Mouse (Mus musculus) spleen, embryonic (tissue): ENCODE measurements at regions not wholly inside any gene's neighbourhood (a gene's known extent, or its start where the extent isn't known, plus 50 kb on each side); places are given as distances from the start of the nearest gene placed in this dataset.
"Not testable (repeated sequence)": the region's sequence is repeated elsewhere in the genome, so short reads cannot be mapped to it uniquely, and the experiment has no call there.

Experiments used
- CTCF ChIA-PET: fragments of 350-600 bp; sonication (Branson Sonifier 250); formaldehyde crosslinking; loops from one replicate; lab custom pipeline; 2022; lab: Charles Lee

- CTCF ChIA-PET: no interaction called here
Measured at GRCm38 (mm10) chr5:40177982-40178748, 422.9 kb upstream of the Hs3st1 start.

GRCm38 (mm10) chr5:40136740-40137285 lies 381.5 kb upstream of the Hs3st1 start:
- CTCF ChIA-PET: no interaction called here

DNA sequence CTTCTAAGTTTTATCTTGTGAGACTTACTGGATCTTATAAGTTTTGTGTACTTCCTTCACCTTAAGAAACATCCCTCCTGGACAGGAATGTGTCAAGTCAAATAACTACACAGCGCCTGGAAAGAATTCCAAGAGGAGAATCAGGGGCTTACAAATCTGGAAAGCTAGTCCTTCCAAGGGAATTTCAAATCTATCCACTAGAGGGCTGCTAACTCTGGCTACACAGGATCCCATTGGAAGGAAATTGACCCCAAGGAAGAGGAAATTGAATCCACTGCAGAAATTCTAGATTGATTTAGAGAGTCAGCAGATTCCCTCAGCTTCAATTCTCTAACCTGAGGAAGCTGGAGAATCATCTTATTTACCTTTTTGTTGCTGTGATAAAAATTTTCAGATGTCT lies 369.1 kb upstream of the Hs3st1 start:
- CTCF ChIA-PET: no interaction called here

DNA sequence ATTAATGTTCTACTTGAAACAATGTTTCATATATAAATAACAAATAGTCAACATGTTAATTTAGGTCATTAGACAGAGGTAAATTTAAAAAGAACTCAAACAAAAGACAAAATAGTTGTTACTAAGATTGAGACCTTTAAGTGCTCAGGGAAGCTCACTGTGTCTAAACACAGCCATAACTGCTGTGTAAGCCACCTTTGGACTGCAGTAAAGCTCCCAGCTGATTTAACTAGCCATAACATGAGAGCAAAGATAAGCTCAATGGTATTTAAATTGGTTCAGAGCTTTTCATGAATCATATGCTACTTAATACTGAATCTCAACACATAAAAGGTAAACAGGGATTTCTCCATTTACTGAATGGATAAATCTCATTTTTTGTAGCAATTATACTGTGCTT lies 361.6 kb upstream of the Hs3st1 start:
- CTCF ChIA-PET: no interaction called here

DNA sequence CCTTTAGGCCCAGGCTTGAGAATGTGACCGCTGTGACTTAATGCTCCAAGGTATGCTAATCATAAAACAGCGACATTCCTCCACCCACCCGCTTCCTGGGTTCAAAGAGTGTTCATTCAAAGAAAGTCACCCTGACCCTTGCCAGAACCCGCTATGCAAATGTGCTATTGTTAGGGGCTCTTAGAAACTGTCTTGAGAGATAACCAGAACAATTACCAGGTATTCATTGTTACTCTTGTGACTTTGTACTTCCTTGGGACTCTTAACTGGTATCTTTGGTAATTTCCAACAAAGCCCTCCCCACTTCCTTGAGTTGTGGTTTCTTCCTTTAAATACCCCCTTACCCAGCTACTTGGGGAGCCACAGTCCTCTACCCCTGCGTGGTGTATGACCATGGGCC lies 334.3 kb upstream of the Hs3st1 start:
- CTCF ChIA-PET: not testable (repeated sequence)

GRCm38 (mm10) chr5:40045288-40045687 lies 290.0 kb upstream of the Hs3st1 start:
- CTCF ChIA-PET: no interaction called here

- CTCF ChIA-PET: no interaction called here
Measured at GRCm38 (mm10) chr5:40034452-40034851, 279.2 kb upstream of the Hs3st1 start.

DNA sequence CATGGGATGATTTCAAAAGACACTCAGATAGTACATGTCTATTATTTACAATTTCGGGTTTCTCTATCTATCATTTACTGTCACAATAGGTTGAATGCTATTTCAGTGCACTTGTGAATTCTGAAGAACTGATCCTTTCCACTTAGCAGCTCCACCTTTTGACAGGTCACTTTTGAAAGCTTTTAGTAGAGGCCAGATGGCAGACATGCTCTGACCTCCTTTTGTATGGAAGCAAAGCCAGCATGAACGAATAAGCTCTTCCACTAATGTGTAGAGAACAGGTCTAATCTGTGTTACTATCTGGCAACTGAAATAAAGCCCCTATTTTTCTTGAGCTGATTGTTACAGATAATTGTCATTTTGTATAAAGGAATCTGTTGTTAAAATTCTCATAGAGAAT lies 278.4 kb upstream of the Hs3st1 start:
- CTCF ChIA-PET: no interaction called here

DNA sequence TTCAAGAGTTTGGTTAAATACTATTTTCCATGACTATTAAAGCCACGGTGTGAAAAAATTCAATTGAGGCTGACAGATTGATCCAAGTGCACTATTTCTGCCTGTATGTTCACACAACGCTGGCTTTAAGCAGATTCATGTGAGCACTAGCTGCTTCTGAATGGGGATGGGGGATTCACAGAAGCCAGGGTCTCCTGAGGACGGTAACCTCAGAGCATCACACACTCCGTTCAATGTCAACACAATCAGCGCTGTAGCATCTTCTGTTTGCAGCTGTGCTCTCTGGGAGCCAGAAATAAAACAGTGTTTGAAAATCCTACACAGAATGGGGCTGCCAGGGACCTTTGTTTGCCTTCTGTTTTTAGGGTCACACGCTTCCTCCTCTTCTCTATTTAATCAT lies 275.0 kb upstream of the Hs3st1 start:
- CTCF ChIA-PET: no interaction called here

DNA sequence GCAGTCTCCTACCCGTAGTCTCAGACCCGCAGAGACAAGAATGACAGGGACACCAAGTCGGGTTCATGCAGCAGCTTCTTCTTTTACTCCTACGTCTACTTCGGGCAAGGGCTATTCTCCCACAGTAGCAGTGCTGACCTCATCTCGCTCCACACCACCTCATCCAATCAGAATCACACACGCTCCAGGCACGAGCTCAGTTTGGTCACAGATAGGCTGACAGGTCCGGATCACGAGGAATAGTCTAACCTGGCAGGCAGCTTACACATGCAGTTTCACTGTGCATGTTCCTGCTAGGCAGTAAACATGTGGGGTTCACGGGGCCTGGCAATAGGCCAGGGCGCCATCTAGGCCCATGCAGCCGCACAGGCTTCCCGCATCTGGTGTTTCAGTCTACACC lies 260.7 kb upstream of the Hs3st1 start:
- CTCF ChIA-PET: no interaction called here

GRCm38 (mm10) chr5:39988039-39988438 lies 232.8 kb upstream of the Hs3st1 start:
- CTCF ChIA-PET: no interaction called here

GRCm38 (mm10) chr5:39964371-39964770 lies 209.1 kb upstream of the Hs3st1 start:
- CTCF ChIA-PET: no interaction called here

GRCm38 (mm10) chr5:39960981-39961380 lies 205.7 kb upstream of the Hs3st1 start:
- CTCF ChIA-PET: no interaction called here

GRCm38 (mm10) chr5:39935564-39935963 lies 180.3 kb upstream of the Hs3st1 start:
- CTCF ChIA-PET: no interaction called here

- CTCF ChIA-PET: no interaction called here
Measured at GRCm38 (mm10) chr5:39931890-39932289, 176.6 kb upstream of the Hs3st1 start.

GRCm38 (mm10) chr5:39909369-39909768 lies 154.1 kb upstream of the Hs3st1 start:
- CTCF ChIA-PET: no interaction called here

GRCm38 (mm10) chr5:39871723-39872085 lies 116.4 kb upstream of the Hs3st1 start:
- CTCF ChIA-PET: no interaction called here

DNA sequence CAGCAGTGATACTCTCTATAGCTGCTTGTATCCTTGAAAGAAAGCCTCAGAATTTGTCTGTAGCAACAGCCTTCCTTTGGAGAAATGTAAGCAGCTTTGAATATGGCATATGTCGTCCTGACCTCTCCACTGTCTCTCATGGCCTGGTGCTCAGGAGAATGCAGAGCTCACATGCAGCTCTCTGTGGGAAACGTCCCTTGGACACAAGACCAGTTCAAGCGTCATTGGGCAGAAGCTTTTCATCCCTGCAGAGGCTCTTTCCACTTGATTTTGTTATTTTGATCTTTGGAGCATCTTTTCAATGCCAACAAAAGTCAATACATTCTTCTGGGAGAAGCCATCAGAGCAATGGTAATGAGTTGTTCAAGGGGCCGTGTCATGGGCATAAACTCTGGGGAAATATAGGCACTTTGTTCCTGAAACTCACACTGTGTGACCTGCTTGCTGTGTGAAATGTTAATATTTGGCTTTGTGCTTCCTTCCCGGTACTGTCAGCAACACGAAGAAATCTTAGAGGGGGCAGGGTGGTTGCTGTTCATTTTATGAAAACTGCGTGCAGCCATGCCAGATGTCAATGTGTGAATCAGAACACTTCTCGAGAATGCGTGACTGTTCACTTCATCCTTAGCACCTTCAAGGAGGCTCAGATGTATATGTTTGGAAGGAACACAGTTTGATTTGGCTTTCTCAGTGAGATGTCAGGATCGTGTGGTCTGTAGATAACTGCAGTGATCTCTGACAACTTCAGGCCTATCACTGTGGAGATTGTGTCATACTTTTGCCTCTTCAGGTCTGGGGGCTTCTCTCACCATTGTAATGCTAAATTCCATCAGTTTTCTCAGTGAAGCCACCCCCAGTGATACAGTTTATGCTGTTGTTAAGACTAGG lies 115.8 kb upstream of the Hs3st1 start:
- CTCF ChIA-PET: no interaction called here

DNA sequence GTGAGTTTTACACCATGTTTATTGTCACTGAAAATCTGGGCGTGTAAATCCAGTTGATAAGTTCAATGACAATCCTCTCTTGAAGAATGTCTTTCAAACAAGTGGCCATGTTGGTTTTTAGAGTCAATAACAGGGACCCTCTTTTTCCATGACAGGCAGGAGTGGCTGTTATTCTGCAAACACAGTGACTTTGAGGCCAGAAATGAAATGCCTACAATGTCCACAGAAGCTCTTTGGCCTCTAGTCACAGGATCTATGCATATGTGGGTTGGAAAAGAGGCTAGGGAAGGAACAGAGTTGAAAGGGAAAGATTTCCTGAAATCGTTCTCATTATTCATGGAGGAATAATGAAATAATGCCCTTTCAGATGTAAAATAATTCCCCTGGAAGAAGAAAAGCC lies 101.9 kb upstream of the Hs3st1 start:
- CTCF ChIA-PET: no interaction called here

- CTCF ChIA-PET: no interaction called here
Measured at GRCm38 (mm10) chr5:39856616-39857156, 101.4 kb upstream of the Hs3st1 start.

DNA sequence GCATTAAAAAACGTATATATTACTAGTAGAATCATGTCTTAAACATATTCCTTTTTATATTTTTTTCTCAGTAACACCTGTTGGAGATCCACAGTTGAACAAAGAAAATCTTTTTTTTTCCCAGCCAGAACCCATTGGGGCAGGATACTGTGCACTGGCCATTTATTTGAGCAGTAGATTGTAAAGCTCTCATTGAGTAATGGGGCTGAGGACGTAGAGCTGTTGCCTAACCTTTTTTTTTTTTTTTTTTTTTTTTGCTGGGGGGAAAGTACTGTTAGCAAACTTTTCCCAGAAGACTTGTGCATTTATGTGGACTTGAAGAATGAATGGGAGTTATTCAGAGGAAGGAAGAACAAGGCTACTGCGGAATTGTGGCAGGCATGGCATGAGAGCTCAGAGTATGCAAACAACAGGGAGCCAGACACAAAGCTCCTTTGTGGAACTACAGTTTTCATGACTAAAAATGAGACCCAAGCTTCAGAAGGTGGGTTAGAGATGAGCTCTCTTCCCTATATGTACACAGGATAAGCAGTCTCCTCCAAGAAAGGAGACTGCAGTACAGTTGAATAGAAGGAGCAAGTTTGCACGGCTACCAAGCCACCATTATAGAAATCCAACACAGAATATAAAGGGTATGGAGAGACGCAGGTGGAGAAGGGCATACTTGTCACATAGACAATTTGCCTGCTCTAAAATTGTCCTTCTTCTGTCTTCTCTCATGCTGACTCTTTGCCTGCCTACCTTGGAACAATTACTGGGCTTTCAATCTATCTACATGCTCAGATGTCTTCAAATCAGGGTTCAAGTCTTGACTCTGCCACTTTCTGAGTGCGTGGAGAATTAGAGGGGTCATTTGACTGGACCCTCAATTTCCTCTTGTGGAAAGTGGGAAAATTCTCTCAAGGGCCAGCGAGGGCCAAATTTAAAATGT lies 100.7 kb upstream of the Hs3st1 start:
- CTCF ChIA-PET: no interaction called here
